Mouse (Mus musculus): Measurements from ENCODE around the gene Themis.

GRCm38 (mm10) chr10:28673931-28674330 is 5.8 kb downstream of the Themis start:
- TF ChIP-seq CTCF (IDR thresholded peaks at IDR 0.05; ENCODE audit: control insufficient read depth, insufficient read depth, insufficient replicate concordance, low read depth, low read length) (no peak), POLR2A (IDR thresholded peaks at IDR 0.05; ENCODE audit: control insufficient read depth, low read depth, low read length) (no peak)
